Mouse (Mus musculus): ENCODE results near the gene Lrrk1. TPM values are rescaled to one million over a fixed set of nuclear protein-coding genes. Genes with fewer than 3 reads are reported as not detected.

Lrrk1 gene
- total RNA-seq, 2 experiments from 2014 or later: 22.6 to 24.7 TPM

DNA sequence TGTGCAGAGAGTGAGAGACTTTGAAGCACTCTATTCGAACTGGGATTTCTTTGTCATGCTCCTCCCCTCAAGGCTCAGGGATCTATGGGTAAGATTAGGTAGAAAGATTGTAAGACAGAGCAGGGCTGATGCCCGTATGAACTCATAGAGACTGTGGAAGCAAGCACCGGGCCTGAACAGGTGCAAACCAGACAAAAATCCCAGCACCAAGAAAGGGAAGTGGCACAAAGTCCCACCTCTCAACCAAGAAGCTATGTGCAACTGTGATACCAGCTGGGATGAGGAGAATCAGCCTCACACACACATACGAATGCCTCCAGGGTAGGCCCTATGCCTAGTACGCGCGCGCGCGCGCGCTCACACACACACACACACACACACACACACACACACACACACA, 2.3 kb downstream of the Lrrk1 start:
- peak; percentile 20 for ATAC-seq (replicated peaks; ENCODE audit: poor library complexity, severe bottlenecking)

DNA sequence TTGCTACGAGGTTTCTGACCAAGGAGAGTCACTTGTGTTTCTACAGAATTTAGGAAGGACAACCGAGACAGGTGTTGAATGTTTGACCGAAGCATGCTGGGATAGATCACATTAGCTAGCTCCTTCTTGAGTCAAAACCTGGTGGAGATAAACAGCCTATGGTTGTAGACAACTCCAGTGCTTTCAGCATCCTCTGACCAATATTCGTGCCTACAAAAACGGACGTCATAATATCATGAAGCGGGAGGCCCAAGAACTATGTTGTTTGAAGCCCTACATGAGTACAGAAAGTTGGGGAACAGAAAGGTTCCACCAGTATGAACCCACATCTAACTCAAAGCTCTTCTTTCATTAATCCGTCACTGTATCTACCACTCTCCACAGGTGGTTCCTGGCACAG, 3.3 kb downstream of the Lrrk1 start:
- ATAC-seq (replicated peaks; ENCODE audit: poor library complexity, severe bottlenecking): no peak

DNA sequence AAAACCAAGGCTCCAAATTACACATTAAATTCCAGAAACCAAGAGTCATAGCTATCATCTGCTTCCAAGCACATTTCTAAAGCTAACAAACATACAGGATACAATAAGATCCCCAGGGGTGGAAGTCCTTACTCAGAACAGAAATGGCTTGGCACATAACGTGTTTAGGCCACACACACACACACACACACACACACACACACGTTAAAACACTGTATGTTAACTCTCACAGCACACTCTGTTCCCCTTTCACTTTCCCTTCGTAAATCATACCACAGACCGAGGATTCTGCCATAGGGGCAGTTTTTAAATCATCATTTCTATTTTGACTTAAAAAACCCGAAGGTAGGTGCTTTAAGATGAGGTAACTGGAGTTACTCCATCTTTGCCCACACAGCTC, 3.9 kb downstream of the Lrrk1 start:
- peak; percentile 74 for ATAC-seq (replicated peaks; ENCODE audit: poor library complexity, severe bottlenecking)

DNA sequence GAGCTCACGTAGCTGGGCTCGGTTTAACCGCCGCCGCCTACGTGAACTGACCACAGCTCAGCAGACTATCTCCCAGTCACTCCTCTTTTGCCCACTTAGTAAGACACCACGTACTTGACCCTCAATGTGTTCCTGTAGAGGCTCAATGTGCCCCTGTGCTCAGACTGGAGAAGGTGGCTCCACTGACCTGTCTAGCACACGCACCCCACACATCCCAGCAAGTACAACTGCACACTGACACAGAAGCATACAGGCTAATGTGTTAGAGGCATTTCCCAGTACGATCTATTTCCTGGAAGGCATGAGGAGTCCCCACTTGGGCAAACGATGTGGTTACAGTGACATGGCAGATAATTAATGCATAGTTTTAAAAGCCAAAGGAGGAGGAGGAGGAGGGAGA, 11.6 kb downstream of the Lrrk1 start:
- ATAC-seq (replicated peaks; ENCODE audit: poor library complexity, severe bottlenecking): no peak

DNA sequence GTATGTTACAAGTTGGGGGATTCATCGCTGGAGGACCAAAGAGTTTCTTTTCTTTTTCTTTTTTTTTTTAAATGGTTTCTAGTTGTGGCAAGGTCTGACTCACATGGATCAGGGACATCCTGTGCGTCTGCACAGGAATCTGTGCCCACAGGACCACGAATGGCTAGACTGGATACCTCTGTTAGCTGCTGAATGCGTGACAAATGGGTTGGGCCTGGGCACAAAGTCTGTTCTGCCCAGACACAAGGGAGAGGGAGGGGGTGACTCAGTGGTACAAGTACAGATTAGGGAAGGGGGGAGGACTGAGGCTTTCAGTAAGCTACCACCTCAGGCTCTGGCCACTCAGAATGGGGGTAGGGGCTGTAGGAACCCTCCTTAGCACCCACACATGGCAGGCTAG, 12.4 kb downstream of the Lrrk1 start:
- no peak for ATAC-seq (replicated peaks; ENCODE audit: poor library complexity, severe bottlenecking)

DNA sequence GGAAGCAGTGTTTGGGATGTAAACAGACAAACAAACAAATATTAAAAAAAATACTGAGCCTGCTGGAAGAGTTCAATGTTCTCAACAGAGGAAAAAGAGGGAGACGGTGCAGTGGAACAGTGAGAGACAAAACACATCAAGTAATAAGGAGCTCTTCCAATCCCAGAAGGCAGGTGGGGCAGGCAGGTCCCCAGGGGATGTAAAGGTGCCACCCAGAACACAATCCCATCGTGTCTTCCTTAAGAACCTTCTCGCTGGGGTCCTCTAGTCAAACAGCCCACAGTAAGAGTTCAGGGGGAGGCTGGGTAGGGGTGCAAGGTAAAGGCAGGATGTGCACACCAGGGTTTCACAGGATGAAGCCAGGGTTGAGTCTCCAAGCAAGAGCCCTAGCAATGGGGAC, 14.8 kb downstream of the Lrrk1 start:
- no peak for ATAC-seq (replicated peaks; ENCODE audit: poor library complexity, severe bottlenecking)

DNA sequence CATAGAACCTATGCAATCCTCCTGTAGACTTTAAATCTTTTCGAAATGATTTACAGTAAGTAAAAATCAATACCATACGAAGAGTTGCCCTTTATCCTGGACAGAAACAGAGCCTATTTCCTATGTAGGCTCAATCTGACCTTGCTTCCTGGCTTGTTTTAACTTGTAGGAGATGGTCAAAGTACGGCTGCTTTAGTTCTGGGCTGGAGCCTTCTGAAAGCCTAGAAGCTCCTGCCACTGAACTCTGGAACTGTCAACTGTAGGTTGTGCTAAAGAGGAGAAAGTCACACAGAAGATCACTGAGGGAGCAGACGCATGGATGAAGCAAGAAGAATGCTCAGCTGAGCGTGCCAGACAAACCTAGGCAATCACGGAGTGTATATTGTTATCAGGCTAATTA, 17.2 kb downstream of the Lrrk1 start:
- ATAC-seq (replicated peaks; ENCODE audit: poor library complexity, severe bottlenecking): no peak

DNA sequence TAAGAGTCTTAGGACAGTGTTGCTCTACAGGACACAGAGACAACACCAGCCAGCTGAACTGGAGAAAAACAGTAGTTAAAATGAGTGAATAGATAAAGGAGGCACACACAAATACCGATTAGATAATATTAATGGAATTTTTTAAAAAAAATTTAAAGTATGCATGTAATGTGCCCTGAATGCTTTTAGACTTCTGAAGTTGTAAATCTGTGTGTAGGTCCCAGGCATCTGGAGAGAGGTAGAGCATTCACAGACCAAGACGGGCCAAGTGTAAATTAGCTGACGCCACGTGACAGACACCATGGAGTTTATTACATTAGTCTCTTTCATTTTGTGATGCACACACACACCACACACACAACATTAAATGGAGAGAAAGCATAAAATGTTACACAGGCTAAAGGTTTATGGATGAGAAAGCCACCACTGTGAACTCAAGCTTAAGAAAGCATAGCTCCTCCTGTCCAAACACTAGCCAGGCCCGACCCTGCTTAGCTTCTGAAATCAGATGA, 18.2 kb downstream of the Lrrk1 start:
- ATAC-seq (replicated peaks; ENCODE audit: poor library complexity, severe bottlenecking): no peak

DNA sequence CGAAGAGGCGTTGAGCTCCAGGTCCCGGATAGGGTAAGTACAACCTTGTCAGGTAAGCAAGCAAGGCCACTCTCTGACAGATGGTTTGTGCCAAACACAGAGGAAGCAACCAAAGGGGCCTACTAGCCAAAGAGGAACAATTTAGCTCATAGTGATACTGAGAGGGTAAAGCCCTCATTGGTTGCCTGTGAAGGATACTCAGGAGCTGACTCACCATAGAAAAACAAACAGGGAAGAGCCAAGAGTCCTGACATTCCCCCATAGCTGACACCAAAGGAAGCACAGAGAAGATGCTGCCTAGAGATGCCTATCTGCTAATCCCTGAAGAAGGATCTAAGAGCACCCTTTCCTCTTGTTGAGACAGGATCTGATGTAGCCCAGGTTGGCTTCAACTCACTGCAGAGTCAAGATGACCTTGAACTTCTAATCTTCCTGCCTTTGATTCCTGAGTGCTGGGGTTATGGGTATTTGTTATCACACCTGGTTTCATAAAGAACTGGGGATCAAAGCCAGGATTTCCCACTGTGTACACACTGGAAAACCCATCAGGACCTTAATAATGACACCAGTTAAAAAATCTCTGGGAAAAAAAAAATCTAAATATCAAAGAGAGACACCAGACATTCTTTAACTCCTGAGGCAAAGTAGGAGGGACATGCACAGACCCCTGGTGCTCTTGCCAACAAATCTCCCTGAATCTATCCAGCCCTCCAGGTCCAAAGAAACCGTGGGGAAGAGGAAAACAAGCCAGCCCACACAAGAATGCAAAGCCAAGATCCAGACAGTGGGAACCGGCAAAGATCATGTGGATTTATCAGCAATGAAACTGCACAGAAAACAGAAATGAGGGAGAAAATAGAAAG, 18.8 kb downstream of the Lrrk1 start:
- ATAC-seq (replicated peaks; ENCODE audit: poor library complexity, severe bottlenecking): no peak

DNA sequence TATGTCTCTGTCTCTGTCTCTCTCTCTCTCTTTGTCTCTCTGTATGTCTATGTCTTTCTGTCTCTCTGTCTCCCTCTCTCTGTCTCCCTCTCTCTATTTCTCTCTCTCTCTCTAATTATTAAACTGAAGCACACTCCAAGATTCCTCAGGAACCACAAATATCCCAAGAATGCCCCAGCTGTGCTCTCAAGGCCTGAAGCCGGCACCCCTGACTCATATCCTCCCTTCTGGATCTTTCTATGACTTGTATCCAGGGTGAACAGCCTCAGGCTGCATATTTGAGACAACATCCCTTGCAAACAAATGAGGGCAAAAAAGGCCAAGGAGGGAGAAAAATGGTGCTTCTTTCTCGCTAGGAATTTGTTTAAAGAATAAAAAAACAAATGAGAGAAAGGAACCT, 22.2 kb downstream of the Lrrk1 start, which contains the start of gene Gm10974:
Gm10974 (plus strand) TSS at position 2 of the 400 bp plus-strand sequence.
- ATAC-seq (replicated peaks; ENCODE audit: poor library complexity, severe bottlenecking): no peak

DNA sequence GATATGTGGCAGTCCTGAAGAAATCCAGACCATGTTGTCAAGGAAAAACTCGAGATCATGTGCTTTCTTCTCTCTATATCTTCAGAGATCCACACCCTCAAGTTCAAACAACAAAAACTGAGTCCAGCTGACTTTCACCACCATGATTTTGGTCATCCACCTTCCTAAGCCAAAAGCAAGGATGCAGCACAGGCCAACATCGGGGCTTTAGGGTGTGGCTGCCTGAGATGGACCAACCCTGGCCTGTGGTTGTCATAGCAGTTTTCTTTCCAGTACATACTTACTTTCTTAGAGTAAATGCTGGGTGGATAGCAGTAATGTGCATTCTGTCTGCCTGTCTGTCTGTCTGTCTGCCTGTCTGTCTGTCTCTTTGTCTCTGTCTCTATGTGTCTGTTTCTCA, 22.7 kb downstream of the Lrrk1 start:
- ATAC-seq (replicated peaks; ENCODE audit: poor library complexity, severe bottlenecking): no peak

DNA sequence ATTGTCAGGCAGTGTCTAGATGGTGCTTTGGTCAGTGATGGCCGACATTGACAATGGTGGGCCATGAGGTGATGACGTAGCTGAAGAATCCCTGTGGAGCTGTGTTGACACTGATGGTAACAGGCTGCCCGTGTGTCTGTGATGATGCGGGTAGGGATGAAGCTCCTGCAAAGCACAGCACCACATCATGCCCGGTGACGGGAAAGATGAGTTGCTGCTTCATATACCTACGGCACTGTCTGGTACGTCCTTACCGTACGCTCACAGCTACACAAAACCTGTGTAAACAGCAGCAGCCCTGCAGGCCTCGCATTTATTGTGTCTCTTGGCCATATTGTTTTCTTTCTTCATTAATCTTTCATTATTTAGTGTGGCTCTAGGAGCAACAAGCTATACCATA, 23.7 kb downstream of the Lrrk1 start:
- ATAC-seq (replicated peaks; ENCODE audit: poor library complexity, severe bottlenecking): no peak

DNA sequence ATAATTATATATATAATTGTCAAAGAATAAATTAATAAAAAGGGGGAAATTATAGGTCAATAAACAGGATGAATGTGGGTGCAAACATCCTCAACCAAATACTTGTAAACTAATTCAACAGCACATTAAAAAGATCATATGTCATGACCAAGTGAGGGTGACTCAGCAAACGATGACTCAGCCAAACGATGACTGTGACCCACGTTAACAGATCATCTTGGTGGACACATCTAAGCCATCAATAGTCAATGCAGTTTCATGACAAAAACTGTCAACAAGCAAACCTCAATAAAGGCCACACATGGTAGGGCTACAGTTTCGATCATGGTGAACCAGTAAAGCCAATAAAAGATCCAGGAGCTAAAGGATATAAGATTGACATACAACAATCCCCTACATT, 29.1 kb downstream of the Lrrk1 start:
- no peak for ATAC-seq (replicated peaks; ENCODE audit: poor library complexity, severe bottlenecking)

DNA sequence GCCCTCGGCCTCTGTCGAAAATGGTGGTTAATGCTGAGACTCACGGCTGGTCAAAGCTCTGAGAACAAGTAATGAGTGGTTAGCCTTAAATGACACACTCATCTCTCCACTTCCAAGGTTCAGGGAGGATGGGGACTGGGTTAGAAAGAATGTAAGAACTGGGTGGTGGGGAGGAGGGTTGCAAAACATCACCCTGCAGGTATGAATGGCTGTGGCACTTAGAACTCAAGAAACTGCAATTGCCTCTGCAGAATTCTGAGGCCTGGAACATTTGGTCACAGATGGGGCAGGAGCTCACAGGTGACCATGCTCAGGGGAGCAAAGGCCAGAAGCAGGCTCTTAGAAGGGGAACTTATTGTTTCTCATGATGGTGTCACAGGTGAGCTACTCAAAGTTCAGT, 29.7 kb downstream of the Lrrk1 start:
- ATAC-seq (replicated peaks; ENCODE audit: poor library complexity, severe bottlenecking): no peak

DNA sequence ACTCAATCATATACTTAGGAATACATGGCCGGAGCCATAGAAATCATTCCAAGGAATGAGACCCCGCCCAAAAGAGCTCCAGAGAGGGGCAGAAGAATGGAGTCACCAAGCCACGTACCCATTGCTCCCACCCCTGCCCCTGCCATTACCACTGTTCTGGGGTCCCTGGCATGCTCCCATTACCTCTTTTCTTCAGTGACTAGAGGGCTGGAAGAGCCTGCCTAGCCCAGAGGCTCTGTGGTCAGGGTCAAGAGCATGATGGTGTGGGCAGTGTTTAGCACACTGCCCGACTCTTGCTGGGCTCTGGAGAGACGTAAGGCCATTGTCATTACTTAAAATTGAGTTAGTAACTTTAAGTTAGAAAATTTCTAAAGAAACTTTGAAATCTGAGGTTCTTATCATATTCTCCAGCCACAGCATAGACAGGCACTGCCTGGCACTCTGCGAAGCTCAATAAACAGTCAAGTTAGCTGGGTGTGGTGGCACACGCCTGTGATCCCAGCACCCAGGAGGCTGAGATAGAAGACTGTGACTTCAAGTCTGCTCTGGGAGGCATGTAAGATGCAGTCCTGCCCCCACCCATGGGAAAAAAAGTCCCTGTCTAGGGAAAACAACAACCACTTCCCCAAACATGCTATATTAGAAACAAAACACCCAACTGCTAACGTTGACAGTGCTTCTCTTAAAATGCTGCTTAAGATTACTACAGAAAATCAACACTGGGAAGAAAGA, 32.2 kb downstream of the Lrrk1 start:
- no peak for ATAC-seq (replicated peaks; ENCODE audit: poor library complexity, severe bottlenecking)

DNA sequence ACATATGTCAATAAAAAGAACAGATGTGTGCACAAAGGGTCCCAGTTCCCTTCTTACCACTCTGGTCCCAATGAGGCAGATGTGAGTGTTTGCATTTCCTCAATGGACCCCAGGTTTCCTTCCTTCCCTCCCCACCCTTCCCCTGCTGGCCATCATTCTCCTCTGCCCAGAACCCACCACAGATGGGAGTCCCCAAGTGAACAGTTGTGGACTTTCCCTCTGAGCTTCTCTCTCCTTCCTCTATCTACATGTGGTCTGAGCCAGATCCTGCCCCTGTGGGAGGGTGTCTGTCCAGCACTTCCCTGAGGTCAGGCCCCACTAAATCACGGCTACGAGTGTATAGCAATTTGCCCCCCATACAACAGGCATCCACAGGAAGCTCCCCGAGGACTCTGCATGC, 33.2 kb downstream of the Lrrk1 start:
- no peak for ATAC-seq (replicated peaks; ENCODE audit: poor library complexity, severe bottlenecking)

DNA sequence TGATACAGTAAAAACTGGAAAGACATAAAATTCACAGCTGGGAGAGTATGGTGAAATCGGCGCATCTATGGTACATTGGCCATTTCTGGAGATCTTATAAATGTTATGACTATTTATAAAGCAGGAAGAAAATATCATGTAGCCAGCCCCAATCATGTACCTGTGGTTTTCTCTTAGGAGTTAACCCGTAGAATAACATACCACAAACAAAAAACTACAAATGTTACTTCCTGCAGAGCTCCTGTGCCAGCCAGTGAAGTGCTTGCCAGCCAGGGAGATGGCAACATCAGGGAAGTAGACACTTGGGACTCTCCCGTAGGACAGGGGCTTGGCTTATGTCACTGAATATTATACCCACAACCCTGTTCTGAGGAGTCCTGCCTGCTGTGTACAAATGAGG, 37.1 kb downstream of the Lrrk1 start:
- ATAC-seq (replicated peaks; ENCODE audit: poor library complexity, severe bottlenecking): no peak

DNA sequence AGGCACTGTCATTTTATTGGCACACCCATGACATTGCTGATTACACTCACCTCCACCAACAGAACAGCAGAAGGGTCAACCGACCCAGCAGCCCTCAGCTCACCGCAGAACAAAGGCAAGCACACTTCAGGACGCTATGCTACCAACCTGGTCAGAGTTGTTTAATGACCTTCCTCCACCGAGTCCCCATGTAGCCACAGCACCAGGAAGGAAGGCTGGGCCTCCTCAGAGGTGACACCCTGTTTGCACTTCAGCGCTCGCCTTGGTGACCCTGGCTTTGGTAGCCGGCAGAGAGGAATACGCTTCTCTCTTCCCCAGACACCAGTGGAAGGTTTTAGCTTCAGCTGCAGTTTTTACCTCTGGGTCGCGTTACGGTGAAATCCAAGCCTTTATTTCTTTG, 38.5 kb downstream of the Lrrk1 start:
- ATAC-seq (replicated peaks; ENCODE audit: poor library complexity, severe bottlenecking): no peak

DNA sequence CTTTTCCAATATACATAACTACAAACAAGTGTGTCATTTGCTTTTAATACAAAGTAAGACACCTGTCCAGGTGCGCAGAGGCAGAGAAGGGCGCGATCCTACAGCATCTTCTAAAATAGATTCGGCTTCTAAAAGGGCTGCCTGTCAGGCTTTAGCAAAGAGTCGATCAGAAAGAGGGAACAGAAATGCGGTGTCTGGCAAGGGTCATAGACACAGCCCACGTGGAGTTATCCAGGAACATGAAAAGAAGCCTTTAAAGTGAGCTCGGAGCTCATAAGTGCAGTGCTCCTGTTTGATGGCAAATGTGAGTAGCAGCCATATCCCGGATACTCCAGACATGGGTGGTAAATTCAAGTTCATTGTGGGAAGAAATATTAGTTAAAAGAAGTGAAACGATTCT, 39.6 kb downstream of the Lrrk1 start:
- ATAC-seq (replicated peaks; ENCODE audit: poor library complexity, severe bottlenecking): no peak

DNA sequence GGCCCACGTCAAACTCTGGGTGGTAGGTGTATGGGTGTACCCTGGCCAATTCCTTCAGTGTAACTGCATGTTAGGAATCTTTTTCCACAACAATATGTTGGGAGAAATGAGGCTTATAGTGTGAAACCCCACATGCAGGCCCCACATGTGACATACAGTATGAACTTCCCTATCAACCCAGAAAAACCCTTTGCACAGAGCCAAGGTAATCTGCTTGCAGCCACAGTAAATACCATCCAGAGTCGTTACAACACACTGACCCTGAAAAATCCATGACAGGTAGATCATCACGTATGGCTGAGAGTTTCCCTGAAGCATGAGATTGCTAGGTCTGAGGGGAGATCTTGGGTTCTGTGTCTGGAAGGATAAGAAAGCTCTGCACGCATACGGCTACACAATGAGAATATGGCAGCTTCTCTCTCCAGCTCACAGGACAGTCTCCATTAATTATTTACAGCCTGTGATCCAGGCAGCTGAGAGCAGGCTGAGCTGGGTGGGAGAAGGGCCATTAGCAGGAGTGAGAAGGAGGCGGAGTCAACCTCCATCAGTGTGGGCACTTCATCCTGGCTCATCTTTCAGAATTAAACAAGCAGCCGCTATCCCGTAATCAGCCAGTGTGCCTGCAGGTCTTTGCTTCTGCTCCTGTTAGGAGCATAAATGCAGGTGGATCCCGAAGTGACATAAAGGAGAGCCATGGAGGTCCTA, 41.0 kb downstream of the Lrrk1 start:
- no peak for ATAC-seq (replicated peaks; ENCODE audit: poor library complexity, severe bottlenecking)

DNA sequence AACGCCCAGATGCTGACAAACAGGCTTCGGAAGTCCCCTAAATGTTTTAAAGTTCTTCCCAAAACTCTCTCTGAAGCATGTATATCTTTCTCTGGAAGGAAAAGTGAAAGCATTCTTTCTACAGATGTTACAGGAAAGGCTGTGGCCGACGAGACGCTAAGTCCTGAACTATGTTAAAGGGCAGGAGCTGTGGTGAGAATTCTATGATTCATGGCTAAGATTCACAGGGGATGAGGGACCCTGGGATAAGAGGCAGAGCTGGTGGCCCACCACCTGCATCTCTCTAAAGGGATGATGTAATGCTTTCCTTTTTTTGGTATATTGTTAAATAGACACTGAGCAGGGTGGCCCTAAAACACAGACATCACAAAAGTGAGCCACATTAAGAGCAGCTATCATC, 44.8 kb downstream of the Lrrk1 start:
- no peak for ATAC-seq (replicated peaks; ENCODE audit: poor library complexity, severe bottlenecking)
